Mouse (Mus musculus): ENCODE measurements around the gene Zc3h4. TPM values are rescaled to one million over a fixed set of nuclear protein-coding genes. Genes with fewer than 3 reads are reported as not detected.

The Zc3h4 gene
- total RNA-seq, 2 experiments from 2014 or later, result 58.3 to 58.7 TPM

- no peak for DNase-seq (ENCODE audit: extremely low spot score in 1 of 2, low spot score in 2 of 2)
- intact Hi-C loops (cut with DNase I), result no loop called here
- TF ChIP-seq CTCF (IDR thresholded peaks at IDR 0.05), result no peak
- no peak overlapping the region for H3K4me3 ChIP-seq
- no peak overlapping the region for H3K27ac ChIP-seq
These were observed 16.5 kb downstream of the Zc3h4 start for GRCm38 (mm10) chr7:16417141-16417771.

DNA sequence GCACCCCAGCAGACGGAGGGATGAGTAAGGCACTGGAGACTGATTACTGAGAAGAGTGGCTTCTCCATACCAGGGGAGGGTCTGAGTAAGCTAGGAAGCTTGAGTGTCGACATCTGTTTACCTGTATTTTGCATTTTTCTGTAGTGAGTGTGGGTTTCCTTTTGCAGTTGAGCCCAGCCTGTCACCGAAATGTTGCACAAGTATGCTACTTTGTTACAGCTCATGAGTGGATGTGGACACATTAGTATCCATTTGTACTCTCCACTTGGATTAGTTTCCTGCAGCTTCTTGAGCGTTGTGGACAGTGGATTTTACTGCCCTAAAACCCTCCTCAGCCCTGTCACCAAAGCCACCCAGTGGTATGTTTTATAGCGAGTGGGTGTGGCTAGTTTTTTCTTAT, 18.0 kb downstream of the Zc3h4 start:
- no peak for DNase-seq (ENCODE audit: extremely low spot score in 1 of 2, low spot score in 2 of 2)

GRCm38 (mm10) chr7:16420493-16421118, 19.9 kb downstream of the Zc3h4 start:
- Histone ChIP-seq H3K27ac (no peak overlapping the region), H3K4me3 (no peak overlapping the region)
- DNase-seq (ENCODE audit: extremely low spot score in 1 of 2, low spot score in 2 of 2), result no peak
- intact Hi-C loops (cut with DNase I), result no loop called here
- TF ChIP-seq CTCF (IDR thresholded peaks at IDR 0.05), result no peak

More for the DNA sequence above, 18.0 kb downstream of the Zc3h4 start:
- intact Hi-C loops (cut with DNase I), result no loop called here
- Histone ChIP-seq H3K4me3 (no peak overlapping the region), H3K27ac (no peak overlapping the region)
- TF ChIP-seq CTCF (IDR thresholded peaks at IDR 0.05), result no peak; the same call in 1 of the 2 replicates

- H3K4me3 ChIP-seq, result no peak overlapping the region
- TF ChIP-seq CTCF (IDR thresholded peaks at IDR 0.05), result no peak
- intact Hi-C loops (cut with DNase I), result no loop called here
- no peak overlapping the region for H3K27ac ChIP-seq
- DNase-seq (ENCODE audit: extremely low spot score in 1 of 2, low spot score in 2 of 2), result no peak
These were observed 21.6 kb downstream of the Zc3h4 start for GRCm38 (mm10) chr7:16422222-16422856.

DNA sequence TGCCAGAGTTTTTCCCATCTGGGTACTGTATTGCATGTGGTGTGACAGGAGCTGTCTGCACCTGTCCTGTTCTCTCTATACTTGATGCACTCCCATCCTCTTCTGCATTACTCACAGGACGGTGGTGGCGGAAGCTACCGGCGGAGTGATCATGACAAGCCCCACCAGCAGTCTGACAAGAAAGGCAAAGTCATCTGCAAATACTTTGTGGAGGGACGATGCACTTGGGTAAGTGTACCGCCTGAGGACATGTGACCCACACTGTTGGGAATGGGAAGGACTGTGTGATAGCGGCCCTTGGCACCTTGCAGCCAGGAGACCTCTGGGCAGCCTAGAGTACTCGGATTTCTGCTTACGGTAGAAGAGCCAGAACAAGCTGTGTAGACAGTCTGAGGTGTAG, 23.0 kb downstream of the Zc3h4 start:
- DNase-seq (ENCODE audit: extremely low spot score in 1 of 2, low spot score in 2 of 2), result no peak
- H3K27ac ChIP-seq, result no peak overlapping the region
- no peak for TF ChIP-seq CTCF (IDR thresholded peaks at IDR 0.05)
- no peak overlapping the region for H3K4me3 ChIP-seq
- intact Hi-C loops (cut with DNase I), result no loop called here

- Histone ChIP-seq H3K4me3 (no peak overlapping the region), H3K27ac (no peak overlapping the region)
- intact Hi-C loops (cut with DNase I), result loop anchor here (1.0 kb wide), 1 partner anchor 29 kb away; no protein-coding TSS in a partner anchor
- TF ChIP-seq CTCF (IDR thresholded peaks at IDR 0.05), result no peak
- no peak for DNase-seq (ENCODE audit: extremely low spot score in 1 of 2, low spot score in 2 of 2)
These were observed 25.0 kb downstream of the Zc3h4 start for GRCm38 (mm10) chr7:16425721-16426120.

DNA sequence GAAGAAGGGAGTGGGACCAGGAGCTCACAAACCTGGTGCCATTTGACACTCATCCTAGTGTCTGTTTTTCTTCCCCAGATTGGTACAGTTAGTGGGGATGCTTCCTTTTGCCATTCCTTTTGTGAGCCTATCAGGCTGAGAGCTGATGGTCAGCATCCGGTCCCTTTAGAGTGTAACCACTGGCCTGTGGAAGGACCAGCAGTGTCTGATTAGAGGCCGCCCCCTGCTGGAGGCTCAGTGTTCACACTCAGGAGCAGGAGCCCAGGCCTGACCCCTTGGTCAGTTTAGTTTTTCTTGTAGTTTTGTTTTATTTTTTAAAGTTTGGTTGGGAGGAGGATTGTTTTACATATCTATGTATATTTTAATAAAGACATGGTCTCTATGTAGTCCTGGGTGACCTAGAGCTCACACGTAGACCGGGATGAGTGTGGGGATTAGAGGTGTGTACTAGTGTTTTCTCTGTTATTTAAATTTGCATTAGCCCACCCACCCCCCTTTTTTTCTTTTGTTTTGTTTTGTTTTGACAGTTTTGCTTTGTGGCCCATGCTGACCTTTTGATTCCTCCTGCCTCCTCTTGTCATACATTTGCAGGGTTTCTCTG, 25.5 kb downstream of the Zc3h4 start:
- intact Hi-C loops (cut with DNase I), result loop anchor here (1.0 kb wide), 1 partner anchor 30 kb away; no protein-coding TSS in a partner anchor
- Histone ChIP-seq H3K27ac (no peak overlapping the region), H3K4me3 (no peak overlapping the region)
- DNase-seq (ENCODE audit: extremely low spot score in 1 of 2, low spot score in 2 of 2), result peak; percentile 70 to 71
- TF ChIP-seq CTCF (IDR thresholded peaks at IDR 0.05), result peak; percentile 88

- intact Hi-C loops (cut with DNase I), result no loop called here
- DNase-seq (ENCODE audit: extremely low spot score in 1 of 2, low spot score in 2 of 2), result no peak
- H3K27ac ChIP-seq, result no peak overlapping the region
- no peak overlapping the region for H3K4me3 ChIP-seq
- TF ChIP-seq CTCF (IDR thresholded peaks at IDR 0.05), result no peak
These were observed 32.8 kb downstream of the Zc3h4 start for GRCm38 (mm10) chr7:16433352-16433971.

- Histone ChIP-seq H3K4me3 (no peak overlapping the region), H3K27ac (no peak overlapping the region)
- no peak for TF ChIP-seq CTCF (IDR thresholded peaks at IDR 0.05)
- DNase-seq (ENCODE audit: extremely low spot score in 1 of 2, low spot score in 2 of 2), result no peak
- intact Hi-C loops (cut with DNase I), result no loop called here
These were observed 34.4 kb downstream of the Zc3h4 start for GRCm38 (mm10) chr7:16435088-16435487.

DNA sequence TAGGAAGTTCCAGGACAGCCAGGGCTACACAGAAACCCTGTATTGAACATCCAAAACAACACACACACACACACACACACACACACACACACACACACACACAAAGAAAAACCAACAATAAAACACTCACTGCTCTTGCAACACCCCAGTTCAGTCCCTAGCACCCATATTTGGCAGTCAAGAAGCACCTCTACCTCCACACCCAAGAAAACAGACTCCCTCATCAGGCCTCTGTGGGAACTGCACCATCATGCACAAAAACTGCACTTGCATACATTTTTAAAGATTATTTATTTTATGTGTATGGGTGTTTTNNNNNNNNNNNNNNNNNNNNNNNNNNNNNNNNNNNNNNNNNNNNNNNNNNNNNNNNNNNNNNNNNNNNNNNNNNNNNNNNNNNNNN, 40.5 kb downstream of the Zc3h4 start:
- no peak overlapping the region for H3K27ac ChIP-seq
- intact Hi-C loops (cut with DNase I), result no loop called here
- no peak overlapping the region for H3K4me3 ChIP-seq
- TF ChIP-seq CTCF (IDR thresholded peaks at IDR 0.05), result peak; percentile 24
- DNase-seq (ENCODE audit: extremely low spot score in 1 of 2, low spot score in 2 of 2), result no peak

DNA sequence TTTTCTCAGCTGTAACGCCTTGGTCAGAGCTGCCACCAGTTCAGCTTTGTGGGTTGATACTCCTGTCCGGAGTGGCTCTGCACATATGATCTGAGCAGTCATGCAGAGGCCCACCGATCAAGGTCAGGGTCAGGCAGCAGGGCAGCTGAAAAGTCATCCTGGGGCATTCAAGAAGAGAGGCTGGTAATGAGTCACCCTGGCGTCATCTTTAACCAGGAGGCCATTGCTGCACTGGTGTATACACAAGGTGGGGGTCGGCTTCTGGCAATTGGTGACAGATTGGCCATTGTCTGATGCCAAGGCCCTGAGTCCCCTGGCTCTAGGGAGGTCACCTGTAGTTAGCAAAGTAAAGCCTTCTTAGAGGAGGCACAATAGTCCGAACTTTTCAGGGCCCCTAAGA, 50.9 kb downstream of the Zc3h4 start:
- intact Hi-C loops (cut with DNase I), result no loop called here
- TF ChIP-seq CTCF (IDR thresholded peaks at IDR 0.05), result no peak

More for the DNA sequence above, 50.9 kb downstream of the Zc3h4 start:
- no peak overlapping the region for H3K27ac ChIP-seq
- no peak for DNase-seq (ENCODE audit: extremely low spot score in 1 of 2, low spot score in 2 of 2)
- H3K4me3 ChIP-seq, result no peak overlapping the region
